Mouse (Mus musculus) kidney, adult 2 months (tissue): ENCODE data around the gene Fam8a1. TPM values are rescaled to one million over a fixed set of nuclear protein-coding genes. Genes with fewer than 3 reads are reported as not detected.

Experiments
- DNase-seq: peaks from one replicate; pipeline ENCODE4 v3.0.0; 2021
- H3K27ac ChIP-seq: fragments of 200-500 bp; 2 replicates; pipeline ENCODE4 v1.5.1; 2012; ENCODE audit warnings: low read depth, low read length, control low read depth, inconsistent platforms; ENCODE audit not compliant: insufficient read depth
- H3K27me3 ChIP-seq: fragments of 200-500 bp; replicated peaks from 2 replicates; pipeline ENCODE4 v1.6.1; 2012; ENCODE audit warnings: mild to moderate bottlenecking, moderate library complexity, low read length, inconsistent platforms; ENCODE audit not compliant: control insufficient read depth, insufficient read depth
- H3K36me3 ChIP-seq: fragments of 200-500 bp; 2 replicates; pipeline ENCODE4 v1.6.1; 2012; ENCODE audit warnings: mild to moderate bottlenecking, moderate library complexity, low read length, inconsistent platforms; ENCODE audit not compliant: control insufficient read depth, insufficient read depth
- H3K4me1 ChIP-seq: fragments of 200-500 bp; 2 replicates; pipeline ENCODE4 v1.6.1; 2011; ENCODE audit warnings: low read length; ENCODE audit not compliant: control insufficient read depth, insufficient read depth
- H3K4me3 ChIP-seq: fragments of 200-500 bp; 2 replicates; pipeline ENCODE4 v1.5.1; 2011; ENCODE audit warnings: mild to moderate bottlenecking, low read depth, low read length, control low read depth; ENCODE audit not compliant: insufficient read depth
- CTCF ChIP-seq: fragments of 200-500 bp; conservative IDR thresholded peaks from 2 replicates; pipeline ENCODE4 v1.5.1; 2011; ENCODE audit warnings: low read depth, mild to moderate bottlenecking, control low read depth, low read length, moderate library complexity, mixed read lengths; ENCODE audit not compliant: insufficient read depth, insufficient read length
- POLR2A ChIP-seq: fragments of 200-500 bp; IDR thresholded peaks from one replicate; pipeline ENCODE4 v1.6.1; 2011; ENCODE audit warnings: low read depth, low read length, control low read depth
- WGBS: fragments of 180-500 bp; shearing (Covaris S2); methylation state at CpG from one replicate; pipeline ENCODE4 v1.1.7; 2018; 5-methylcytosine and 5-hydroxymethylcytosine counted together
- polyA plus RNA-seq: library from polyadenylated mRNA; depleted of rRNA; stranded (reverse); fragments of >200 nt; gene quantifications from 2 replicates; pipeline ENCODE4 v1.2.3, GENCODE M21; 2012

Gene Fam8a1
- polyA plus RNA-seq, 1 experiment, result 21.5 TPM

DNA sequence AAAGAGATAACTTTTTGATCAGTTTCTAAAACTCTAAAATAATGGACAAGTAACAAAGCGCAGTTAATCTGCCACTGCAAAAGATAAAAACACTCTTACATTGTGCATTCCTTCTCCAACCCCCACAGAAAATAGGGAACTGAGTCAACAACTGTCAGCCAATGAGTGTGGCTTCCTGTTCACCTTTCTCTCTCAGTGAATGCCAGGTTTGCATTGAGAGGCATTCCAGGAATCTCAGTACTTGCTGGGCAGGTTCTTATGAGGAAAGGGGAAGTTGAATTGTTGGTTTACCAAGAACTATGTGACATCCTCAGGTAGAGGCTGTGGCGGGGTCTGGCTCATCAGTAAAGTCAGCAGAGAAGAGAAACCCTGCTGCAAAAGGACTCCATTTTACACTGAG lies 27.5 kb downstream of the Fam8a1 start:
- WGBS, result 79% methylated on average over 2 of the region's 2 CpGs
- Histone ChIP-seq H3K36me3 (peaks cover 4% of the 10 kb centered on the region), H3K27me3 (no peaks in the 10 kb centered on the region), H3K27ac (peak overlapping the region; percentile 23; the same call in 1 of the 2 replicates), H3K4me1 (0 out of 2 replicates have a peak, but pooled peaks cover 4% of the 10 kb centered on the region), H3K4me3 (no peak overlapping the region)
- TF ChIP-seq POLR2A (no peak), CTCF (no peak)
- DNase-seq, result no peak

DNA sequence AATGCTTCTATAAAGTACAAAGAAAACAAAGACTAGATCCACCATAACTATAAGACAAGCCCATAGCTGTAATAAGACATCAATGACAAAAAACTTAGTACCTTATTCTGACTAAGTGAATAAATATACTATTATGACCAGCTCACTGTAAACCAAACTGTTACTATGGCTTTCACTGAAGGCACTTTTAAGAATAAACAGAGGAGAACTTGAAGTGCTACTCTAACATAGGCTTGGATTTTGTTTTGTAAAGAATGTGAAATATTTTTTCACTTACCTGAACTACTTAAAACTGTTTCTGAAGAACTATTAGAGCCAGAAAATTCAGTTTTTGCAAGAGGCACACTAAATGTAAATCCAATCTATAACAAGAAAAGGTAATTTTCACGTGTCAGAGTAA lies 30.1 kb downstream of the Fam8a1 start:
- no peak overlapping the region for H3K27ac ChIP-seq
- H3K4me1 ChIP-seq, result 0 out of 2 replicates have a peak, but pooled peaks cover 4% of the 10 kb centered on the region
- no peaks in the 10 kb centered on the region for H3K27me3 ChIP-seq
- H3K4me3 ChIP-seq, result no peak overlapping the region
- 94% methylated on average over 1 of the region's 1 CpGs for WGBS
- TF ChIP-seq CTCF (no peak), POLR2A (no peak)
- DNase-seq, result no peak
- H3K36me3 ChIP-seq, result peaks cover 1% of the 10 kb centered on the region; the same call in 1 of the 2 replicates

DNA sequence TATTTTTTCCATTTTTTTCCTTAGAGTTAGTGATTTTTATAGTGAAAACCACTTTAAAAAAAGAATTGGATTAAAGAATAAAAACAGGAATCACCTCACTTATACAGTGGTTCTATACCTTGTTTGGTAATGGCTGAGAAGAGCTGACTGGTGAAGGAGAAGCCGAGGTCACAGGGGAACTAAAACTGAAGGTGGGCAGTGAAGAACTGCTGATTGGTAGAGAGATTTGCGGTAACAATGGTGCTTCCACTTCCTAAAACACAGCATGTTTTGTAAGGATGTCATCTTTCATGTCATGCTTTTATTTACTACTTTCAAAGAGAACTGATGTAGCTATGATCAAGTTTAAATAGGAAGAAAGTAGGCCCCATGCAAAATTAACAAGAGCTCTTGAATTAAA lies 32.2 kb downstream of the Fam8a1 start:
- TF ChIP-seq POLR2A, result no peak
- TF ChIP-seq CTCF, result no peak
- Histone ChIP-seq H3K4me1 (0 out of 2 replicates have a peak, but pooled peaks cover 4% of the 10 kb centered on the region), H3K27me3 (no peaks in the 10 kb centered on the region), H3K4me3 (no peak overlapping the region), H3K27ac (no peak overlapping the region), H3K36me3 (peaks cover 1% of the 10 kb centered on the region; the same call in 1 of the 2 replicates)
- DNase-seq, result no peak
- WGBS, result 87% methylated on average over 2 of the region's 2 CpGs

DNA sequence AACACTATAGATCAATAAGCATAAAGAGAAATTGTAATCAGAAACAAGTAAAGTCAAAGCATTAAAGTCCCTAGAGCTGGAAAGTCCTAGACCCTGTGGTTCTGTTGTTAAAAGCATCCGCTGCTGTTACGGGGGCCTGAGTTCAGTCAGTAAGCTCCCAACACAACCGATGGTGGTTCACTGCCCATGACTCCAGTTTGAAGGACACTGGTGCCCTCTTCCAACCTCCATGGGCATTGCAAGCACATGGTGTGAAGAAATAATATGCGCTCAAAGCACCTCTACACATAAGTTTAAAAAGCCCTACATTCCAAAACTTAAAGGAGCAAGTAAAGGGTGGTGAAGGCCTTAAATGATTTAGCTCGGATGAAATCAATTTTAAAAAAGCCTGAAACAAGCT lies 33.8 kb downstream of the Fam8a1 start:
- TF ChIP-seq POLR2A (no peak), CTCF (peak; percentile 63)
- H3K36me3 ChIP-seq, result peaks cover 1% of the 10 kb centered on the region; the same call in 1 of the 2 replicates
- no peak overlapping the region for H3K27ac ChIP-seq
- H3K4me3 ChIP-seq, result no peak overlapping the region
- peak; percentile 47 for DNase-seq
- H3K27me3 ChIP-seq, result no peaks in the 10 kb centered on the region
- 75% methylated on average over 5 of the region's 5 CpGs for WGBS
- no peaks in the 10 kb centered on the region for H3K4me1 ChIP-seq

DNA sequence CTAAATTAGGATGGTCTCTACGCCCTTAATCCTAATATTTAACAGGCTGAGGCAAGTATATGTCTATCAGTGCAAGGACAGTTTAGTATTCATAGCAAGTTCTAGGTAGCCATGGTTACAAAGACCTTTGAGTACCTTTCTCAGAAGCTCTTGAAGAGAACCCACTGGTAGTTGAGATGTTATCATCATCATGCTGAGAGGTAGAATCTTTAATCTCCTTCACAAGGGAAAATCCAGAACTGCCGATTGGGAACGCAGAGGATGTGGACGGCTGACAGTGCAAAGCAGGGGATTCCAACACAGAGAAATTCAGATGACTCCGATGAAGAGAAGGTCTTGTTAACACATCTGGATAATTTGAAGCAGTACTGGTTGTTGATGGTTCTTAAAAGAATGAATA lies 44.2 kb downstream of the Fam8a1 start:
- TF ChIP-seq POLR2A (no peak), CTCF (no peak)
- 0 out of 2 replicates have a peak, but pooled peaks cover 3% of the 10 kb centered on the region for H3K4me1 ChIP-seq
- no peaks in the 10 kb centered on the region; the same call in none of the 2 replicates for H3K36me3 ChIP-seq
- H3K4me3 ChIP-seq, result no peak overlapping the region
- no peak for DNase-seq
- H3K27ac ChIP-seq, result no peak overlapping the region
- WGBS, result 91% methylated on average over 5 of the region's 5 CpGs
- no peaks in the 10 kb centered on the region for H3K27me3 ChIP-seq

DNA sequence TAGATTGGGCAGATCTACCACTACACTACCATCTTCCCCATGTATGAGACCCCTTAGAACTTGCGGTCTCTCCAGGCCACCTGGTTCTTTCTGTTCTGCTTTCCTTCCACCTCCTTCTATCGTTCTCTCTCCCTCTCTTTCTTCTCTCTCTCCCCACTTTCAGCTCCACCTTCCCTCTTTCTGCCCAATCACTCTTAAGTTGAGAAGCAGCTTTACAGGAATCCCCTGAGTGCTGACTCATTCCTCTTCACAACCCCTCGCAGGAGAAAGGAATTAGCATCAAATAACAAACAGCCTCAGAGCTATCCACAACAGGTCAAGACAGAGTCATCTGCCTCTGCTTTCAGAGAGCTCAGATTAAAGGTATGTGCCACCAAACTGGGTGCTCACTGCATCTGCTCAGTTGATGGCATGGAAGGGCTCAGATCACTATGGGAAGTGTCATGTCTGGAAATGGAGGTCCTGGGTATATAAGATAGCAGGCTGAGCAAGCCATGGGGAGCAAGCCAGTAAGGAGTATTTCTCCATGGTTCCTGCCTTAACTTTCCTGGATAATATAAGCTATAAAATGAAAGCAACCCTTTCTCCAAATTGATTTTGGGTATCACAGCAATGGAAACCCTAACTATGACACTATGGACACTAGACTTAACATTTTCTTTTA lies 46.8 kb downstream of the Fam8a1 start:
- 69% methylated on average over 3 of the region's 3 CpGs for WGBS
- 0 out of 2 replicates have a peak, but pooled peaks cover 3% of the 10 kb centered on the region for H3K4me1 ChIP-seq
- no peak overlapping the region for H3K27ac ChIP-seq
- no peaks in the 10 kb centered on the region for H3K27me3 ChIP-seq
- no peaks in the 10 kb centered on the region; the same call in none of the 2 replicates for H3K36me3 ChIP-seq
- no peak overlapping the region for H3K4me3 ChIP-seq
- DNase-seq, result no peak
- TF ChIP-seq CTCF, result no peak
- TF ChIP-seq POLR2A, result no peak

DNA sequence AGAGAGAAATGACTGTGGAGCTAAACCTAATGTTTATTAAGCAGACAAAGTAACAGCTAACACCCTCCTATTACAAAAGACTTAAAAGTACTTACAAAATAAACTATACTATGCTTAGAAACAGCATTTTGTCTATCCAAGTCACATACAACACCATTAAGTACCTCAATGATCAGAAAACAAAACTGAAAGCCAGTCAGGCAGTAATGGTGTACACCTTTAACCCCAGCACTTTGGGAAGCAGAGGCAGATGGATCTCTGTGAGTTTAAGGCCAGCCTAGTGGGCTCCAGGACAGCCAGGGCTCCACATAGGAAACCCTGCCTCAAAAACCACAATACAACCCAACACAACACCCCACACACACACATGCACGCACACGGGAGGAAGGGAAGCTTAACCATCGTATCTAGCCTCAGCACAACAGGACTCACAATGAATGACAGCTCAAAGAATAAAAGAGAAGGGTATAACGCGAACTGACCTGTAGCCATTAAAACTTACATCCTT lies 49.6 kb downstream of the Fam8a1 start:
- no peaks in the 10 kb centered on the region for H3K27me3 ChIP-seq
- 75% methylated on average over 5 of the region's 5 CpGs for WGBS
- DNase-seq, result no peak
- H3K27ac ChIP-seq, result no peak overlapping the region
- no peak overlapping the region for H3K4me3 ChIP-seq
- no peak for TF ChIP-seq CTCF
- TF ChIP-seq POLR2A, result no peak
- H3K4me1 ChIP-seq, result 0 out of 2 replicates have a peak, but pooled peaks cover 3% of the 10 kb centered on the region
- no peaks in the 10 kb centered on the region; the same call in none of the 2 replicates for H3K36me3 ChIP-seq
